Mouse (Mus musculus) embryonic facial prominence, embryonic 12.5 days (tissue): ENCODE results near the gene Zrsr2. TPM values are rescaled to one million over a fixed set of nuclear protein-coding genes. Genes with fewer than 3 reads are reported as not detected.

ENCODE experiments used
- polyA plus RNA-seq: library from polyadenylated mRNA; unstranded; fragments of >200 nt; fragmentation: Nextera tagmentation; extraction: Ambion mirVana; gene quantifications from 2 replicates; pipeline ENCODE4 v1.2.1, GENCODE M21; 2016

Gene Zrsr2
- polyA plus RNA-seq, 1 experiment from 2014 or later, result 82.9 TPM

Other genes with a start within 250 kb of the Zrsr2 start
- 0.50 TPM in 1 of 2 replicates, not detected in the other for gene Rnf138rt1, start 197.3 kb downstream of the Zrsr2 start, polyA plus RNA-seq
- gene Ap1s2, start 49.6 kb downstream of the Zrsr2 start, polyA plus RNA-seq, result 23.2 and 23.3 TPM in 2 replicates
- gene Car5b, start 69.3 kb upstream of the Zrsr2 start, polyA plus RNA-seq, result 0.69 and 0.73 TPM in 2 replicates
- gene Siah1b, start 117.8 kb upstream of the Zrsr2 start, polyA plus RNA-seq, result 36.3 and 38.1 TPM in 2 replicates
- gene Cltrn, start 130.2 kb upstream of the Zrsr2 start, polyA plus RNA-seq, result 0.20 and 0.24 TPM in 2 replicates
- gene Ace2, start 180.7 kb upstream of the Zrsr2 start, polyA plus RNA-seq, result 0.09 and 0.25 TPM in 2 replicates